9 mouse cellular contexts compared by ENCODE assay signal in genomic region chr4:137581815-137582214, GRCm38 (mm10). TPM values are rescaled to one million over a fixed set of nuclear protein-coding genes. Genes with fewer than 3 reads are reported as not detected.
DNase-seq lines count a peak whose midpoint lies in the region; ATAC-seq lines count a peak whose summit lies in the region.
"Had no signal": no experiment of that assay in that cellular context is flagged by ENCODE, and none has a peak within 500 bp of the region (broad histone marks: within the 10 kb centered on the region; RNA-seq: fewer than 3 reads in every experiment).

No protein-coding gene starts in this region.

- no peak for ATAC-seq in forebrain, embryonic 14.5 days
- no peak for ATAC-seq in forebrain, embryonic 13.5 days

- H3K4me2 ChIP-seq in forebrain, embryonic 14.5 days (ENCODE audit: low read length): no peak overlapping the region
- H3K4me2 ChIP-seq in forebrain, embryonic 13.5 days: no peak overlapping the region

- no peak overlapping the region for H3K27ac ChIP-seq in forebrain, embryonic 14.5 days (ENCODE audit: low read depth, low read length)
- H3K27ac ChIP-seq in forebrain, embryonic 13.5 days: no peak overlapping the region

- H3K4me1 ChIP-seq in forebrain, embryonic 14.5 days (ENCODE audit: control insufficient read depth, insufficient read depth, low read length): 0 out of 2 replicates have a peak, but pooled peaks cover 2% of the 10 kb centered on the region
- no peaks in the 10 kb centered on the region; the same call in 1 of the 2 replicates for H3K4me1 ChIP-seq in forebrain, embryonic 13.5 days

- H3K9ac ChIP-seq in forebrain, embryonic 14.5 days (ENCODE audit: low read length): no peak overlapping the region
- H3K9ac ChIP-seq in forebrain, embryonic 13.5 days: no peak overlapping the region

- DNase-seq in forebrain, embryonic 14.5 days (ENCODE audit: low spot score): peak; percentile 8
- peak; percentile 14 for DNase-seq in urinary bladder, postnatal 14 days (ENCODE audit: low spot score)
- no peak for DNase-seq in urinary bladder, postnatal 25 days (ENCODE audit: low spot score)
- DNase-seq in lung, postnatal 14 days: peak; percentile 34
- DNase-seq in thymus, postnatal 36 days: peak; percentile 52 to 62
- no peak for DNase-seq in gastrocnemius, postnatal 25 days
- DNase-seq in Muller cell, postnatal 12 days (ENCODE audit: inconsistent ontology term): no peak

- H3K27me3 ChIP-seq in forebrain, embryonic 14.5 days (replicated peaks; ENCODE audit: control insufficient read depth, insufficient read depth, low read length): 0 out of 2 replicates have a peak, but pooled peaks cover 9% of the 10 kb centered on the region
- peaks cover 25% of the 10 kb centered on the region for H3K27me3 ChIP-seq in forebrain, embryonic 13.5 days

- no peaks in the 10 kb centered on the region for H3K9me3 ChIP-seq in forebrain, embryonic 14.5 days (replicated peaks; ENCODE audit: control insufficient read depth, low read length)
- H3K9me3 ChIP-seq in forebrain, embryonic 13.5 days (replicated peaks): no peaks in the 10 kb centered on the region

- 31% methylated on average over 3 of the region's 3 CpGs for WGBS in forebrain, embryonic 14.5 days
- WGBS in forebrain, embryonic 13.5 days: 39% methylated on average over 3 of the region's 3 CpGs

- H3K4me3 ChIP-seq in forebrain, embryonic 14.5 days (ENCODE audit: low read depth, low read length): no peak overlapping the region
- H3K4me3 ChIP-seq in forebrain, embryonic 13.5 days: no peak overlapping the region

- no peaks in the 10 kb centered on the region for H3K36me3 ChIP-seq in forebrain, embryonic 14.5 days (ENCODE audit: control insufficient read depth, insufficient read depth, low read length)
- H3K36me3 ChIP-seq in forebrain, embryonic 13.5 days (ENCODE audit: poor library complexity, severe bottlenecking): no peaks in the 10 kb centered on the region

RNA-seq across cellular contexts. Expression of gene Ldlrad2, which starts 7.4 kb away (rescaled TPM):
- polyA plus RNA-seq in forebrain, embryonic 14.5 days (2014; fragmentation: Nextera tagmentation; extraction: Ambion mirVana): not detected in 2 replicates
- not detected in 2 replicates for polyA plus RNA-seq in forebrain, embryonic 13.5 days (2015; fragmentation: Nextera tagmentation; extraction: Ambion mirVana)
- not detected for total RNA-seq in gastrocnemius, postnatal 25 days (2021)
- polyA plus RNA-seq: gonadal fat pad, adult 2 months had no signal

RNA-seq across cellular contexts. Expression of gene Usp48, which starts 11.7 kb away (rescaled TPM):
- polyA plus RNA-seq in forebrain, embryonic 14.5 days (2014; fragmentation: Nextera tagmentation; extraction: Ambion mirVana): 52.4 and 68.4 TPM in 2 replicates
- 69.9 and 76.8 TPM in 2 replicates for polyA plus RNA-seq in forebrain, embryonic 13.5 days (2015; fragmentation: Nextera tagmentation; extraction: Ambion mirVana)
- 10 to 100 TPM; 23.8 to 27.4 TPM for total RNA-seq in gastrocnemius, postnatal 25 days (2021)

Comparison
In these comparisons a context has a peak if more than half of its experiments do, and no peak if none do; other contexts are left out.
1. DNase-seq: peak in forebrain, embryonic 14.5 days (single experiment), urinary bladder, postnatal 14 days (single experiment), lung, postnatal 14 days (single experiment) and thymus, postnatal 36 days (2 of 2); none in urinary bladder, postnatal 25 days (single experiment), gastrocnemius, postnatal 25 days (single experiment) and Muller cell, postnatal 12 days (single experiment).